Mouse (Mus musculus) neutrophil, adult 5-6 weeks (primary cell): Measurements from ENCODE around the gene Nfib. TPM values are rescaled to one million over a fixed set of nuclear protein-coding genes. Genes with fewer than 3 reads are reported as not detected.

Experiments
- ATAC-seq: fragments of 151-379, 151-347 bp; 2 replicates; pipeline ENCODE4 v1.8.0; 2017; ENCODE audit warnings: mild to moderate bottlenecking, moderate TSS enrichment; ENCODE audit not compliant: insufficient number of reproducible peaks, poor library complexity, low FRiP score, severe bottlenecking; ENCODE audit errors: extremely low read depth
- total RNA-seq: library from RNA; stranded (forward); fragments of 200-1000 nt; gene quantifications from 2 replicates; pipeline ENCODE4 v1.2.3, GENCODE M21; 2017

Nfib gene
- total RNA-seq, 1 experiment from 2014 or later, result not detected

DNA sequence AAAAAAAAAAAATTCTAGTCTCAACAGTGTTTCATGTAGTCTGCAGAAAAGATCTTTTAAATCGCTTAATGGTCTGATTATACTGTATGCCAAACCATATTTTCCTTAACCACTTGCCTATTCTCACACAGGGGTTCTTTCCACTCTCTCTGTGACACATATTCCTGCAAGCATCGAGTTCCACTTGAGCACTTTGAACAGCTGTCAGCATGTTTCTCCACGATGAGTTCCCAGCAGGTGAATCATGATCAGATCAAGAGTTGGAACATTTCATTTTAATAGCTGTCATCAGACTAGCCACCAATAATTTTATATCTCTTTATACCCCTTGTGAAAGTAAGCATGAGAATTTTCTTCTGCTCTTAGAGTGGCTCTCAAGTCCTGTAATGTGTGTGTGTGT lies 151.9 kb downstream of the Nfib start:
- no peak for ATAC-seq

DNA sequence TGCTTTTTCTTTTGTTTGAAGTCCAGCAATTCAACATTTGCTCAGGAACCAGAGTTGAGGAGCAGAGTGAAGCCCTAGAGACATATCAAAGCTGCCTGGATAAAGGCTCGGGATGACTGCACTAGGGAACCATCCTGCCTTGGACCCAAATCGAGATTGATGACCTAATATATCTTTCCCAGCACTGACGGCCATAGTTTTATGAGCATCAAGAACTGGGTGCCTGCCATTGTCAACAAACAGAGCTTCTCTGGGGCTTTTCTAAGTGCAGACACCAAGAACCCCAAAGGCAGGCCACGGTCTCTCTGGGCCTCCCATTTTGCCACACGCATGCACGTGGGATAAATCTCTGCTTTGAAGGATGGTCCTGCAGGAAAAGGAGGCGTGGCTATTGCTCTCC lies 153.3 kb downstream of the Nfib start:
- no peak for ATAC-seq

DNA sequence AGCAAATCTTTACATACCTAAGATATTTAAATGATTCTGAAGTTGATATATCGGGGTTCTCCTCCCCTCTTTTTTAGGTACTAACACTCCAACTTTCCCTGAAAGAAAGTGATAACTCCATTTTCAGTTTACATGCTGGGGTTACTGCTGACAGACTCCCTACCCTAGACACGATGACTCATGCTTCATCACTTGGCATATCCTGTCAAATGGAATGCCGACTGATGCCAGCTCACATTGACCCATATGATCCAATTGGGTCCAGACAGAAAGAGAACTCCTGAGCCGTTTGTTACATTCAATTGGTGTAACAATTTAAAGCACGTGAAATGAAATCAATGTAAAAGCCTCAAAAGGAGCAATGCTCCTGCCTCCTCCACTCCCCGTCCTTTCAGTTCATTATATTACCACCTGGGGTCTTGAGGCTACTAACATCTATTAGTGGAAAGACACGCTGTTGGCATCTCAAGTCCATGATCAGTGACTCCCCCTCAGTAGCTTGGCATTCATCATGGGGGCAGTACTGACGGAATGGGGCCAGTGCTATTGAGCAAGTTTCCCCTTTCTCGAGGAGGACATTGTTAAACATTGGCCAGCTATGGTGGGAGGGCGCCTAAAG lies 155.7 kb downstream of the Nfib start:
- ATAC-seq, result no peak

DNA sequence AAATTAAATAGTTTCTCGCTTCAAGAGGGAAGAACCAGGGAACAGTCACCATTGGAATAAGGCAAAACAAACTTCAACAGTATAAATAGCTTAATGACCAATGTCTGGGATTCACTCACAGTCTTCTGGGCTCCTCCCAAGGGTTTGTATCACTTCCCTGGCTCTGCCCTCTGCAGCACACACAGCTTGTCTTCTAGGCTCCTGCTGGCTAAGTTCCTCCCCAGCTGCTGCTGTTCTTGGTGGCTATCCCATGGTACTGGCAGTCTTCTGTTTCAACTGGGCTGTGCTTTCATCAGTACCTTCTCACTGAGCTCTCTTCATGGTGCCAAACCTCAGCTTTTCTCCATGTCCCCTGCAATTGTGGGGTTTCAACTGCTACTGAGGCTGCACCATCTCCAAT lies 157.3 kb downstream of the Nfib start:
- ATAC-seq, result no peak

DNA sequence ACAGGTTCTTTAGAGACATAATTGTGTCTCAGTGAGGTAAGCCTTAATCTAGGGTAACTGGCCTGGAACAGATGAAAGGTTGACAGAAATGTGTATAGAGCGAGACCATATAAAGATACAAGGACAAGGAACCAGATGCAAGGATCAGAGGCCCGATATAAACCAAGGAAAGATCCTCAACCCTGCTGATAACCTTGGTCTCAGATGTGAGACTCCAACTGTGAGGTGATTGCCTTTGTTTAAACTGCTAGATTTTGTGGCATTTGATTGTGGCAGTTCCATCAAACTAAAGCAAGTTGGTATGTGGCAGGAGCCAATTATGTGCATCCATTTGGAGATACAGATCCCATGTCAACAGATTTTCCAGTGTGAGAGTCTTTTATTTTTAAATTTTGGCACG lies 161.6 kb downstream of the Nfib start:
- no peak for ATAC-seq

DNA sequence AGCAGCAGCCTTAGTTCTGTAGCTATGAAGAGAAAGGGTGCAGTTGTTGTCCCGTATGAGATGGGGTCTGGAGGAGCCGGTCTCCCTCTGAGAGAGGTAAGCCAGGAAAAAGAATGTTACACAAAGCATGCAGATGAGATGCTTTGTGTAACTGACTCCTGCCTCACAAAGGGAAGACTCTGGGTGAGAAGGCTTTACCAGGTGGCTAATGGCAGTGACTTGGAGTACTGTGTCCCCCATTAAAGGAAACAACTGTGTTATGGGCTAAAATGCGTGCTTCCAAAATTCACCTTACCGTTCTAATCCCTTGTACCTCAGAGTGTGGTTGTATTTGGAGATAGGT lies 162.2 kb downstream of the Nfib start:
- no peak for ATAC-seq

DNA sequence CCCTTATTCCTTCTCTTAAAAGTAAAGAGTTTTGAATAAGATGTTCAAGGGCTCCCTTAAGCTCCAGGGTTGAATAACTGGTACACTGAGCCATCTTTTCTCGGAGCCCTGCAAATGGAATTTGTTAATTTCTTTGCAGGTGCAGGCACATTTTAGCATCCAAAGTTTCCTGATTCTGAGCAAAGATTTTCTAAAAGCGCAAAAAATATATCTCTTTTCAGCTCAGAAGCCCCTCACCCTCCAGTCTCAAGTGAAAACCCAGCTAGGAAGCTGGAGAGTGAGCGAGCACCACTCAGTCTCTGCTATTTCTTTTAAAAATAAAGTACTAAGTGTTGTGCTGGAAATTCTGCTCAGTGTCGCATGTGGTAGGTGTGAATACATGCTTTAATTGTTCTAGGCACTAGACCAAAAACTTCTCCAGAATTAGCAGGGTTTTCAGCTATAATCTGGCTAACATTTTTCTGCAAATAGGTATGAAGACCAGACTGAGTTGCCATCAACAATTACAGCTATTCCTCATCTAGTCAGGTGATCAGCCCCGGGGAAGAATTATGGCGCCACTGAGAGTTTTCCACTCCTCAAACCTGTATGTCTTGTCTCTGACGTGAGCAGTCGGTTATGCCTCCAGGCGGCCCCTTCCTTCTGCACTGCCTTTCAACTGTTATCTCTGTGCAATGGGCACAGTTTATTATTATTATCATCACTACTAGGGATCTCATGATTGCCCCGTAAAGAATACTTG lies 162.7 kb downstream of the Nfib start:
- ATAC-seq, result no peak

DNA sequence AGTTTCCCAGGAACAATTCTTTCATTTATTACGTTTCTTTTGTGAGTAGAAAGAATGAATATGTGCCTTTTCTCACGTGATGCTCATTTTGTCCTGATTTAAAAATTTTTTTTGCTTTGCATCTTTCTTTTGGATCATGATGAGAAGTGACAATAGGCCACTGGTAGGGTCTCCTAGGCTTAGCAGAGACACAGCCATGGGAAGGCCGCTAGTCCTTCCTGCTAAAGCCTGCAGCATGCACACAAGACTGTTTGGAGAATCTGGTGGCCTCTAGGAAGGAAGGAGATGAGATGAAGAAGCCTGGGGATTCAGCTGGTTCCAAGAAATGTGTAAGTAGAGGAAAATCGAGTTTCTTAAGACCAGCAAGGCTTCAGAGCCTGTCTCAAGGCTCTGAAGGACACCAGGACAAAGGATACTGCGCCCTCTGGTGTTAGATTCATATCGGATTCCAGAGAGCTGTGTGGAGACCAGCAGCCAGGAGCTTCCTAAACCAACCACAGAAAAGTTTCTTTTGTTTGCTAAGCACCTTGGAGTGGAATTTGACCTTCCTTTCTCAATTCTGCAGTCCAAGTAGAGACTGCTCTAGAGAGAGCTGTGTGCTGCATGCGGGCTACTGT lies 163.5 kb downstream of the Nfib start:
- ATAC-seq, result no peak

DNA sequence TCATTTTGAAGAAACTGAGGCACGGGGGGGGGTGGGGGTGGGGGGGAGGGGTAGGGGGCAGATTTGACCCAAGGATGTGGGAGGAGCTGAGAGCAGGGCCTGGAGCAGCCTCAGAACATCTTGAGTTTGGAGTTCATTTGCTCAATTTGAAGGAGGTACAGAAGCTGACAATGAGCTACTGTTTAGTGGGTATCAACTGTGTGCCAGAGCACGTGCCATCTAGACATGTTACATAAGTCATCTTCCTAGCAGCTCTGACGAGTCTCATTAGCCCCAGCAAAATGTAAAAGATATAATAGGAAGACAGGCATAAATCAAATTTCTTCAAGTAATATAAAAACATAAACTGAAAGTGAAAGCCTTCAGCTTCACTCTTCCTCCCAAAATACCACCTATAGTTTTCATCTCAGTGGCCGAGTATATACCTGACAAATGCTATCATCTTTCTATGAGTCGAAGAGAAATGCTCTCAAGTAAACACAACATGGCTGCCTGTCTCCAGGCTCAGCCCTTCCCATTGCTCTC lies 165.0 kb downstream of the Nfib start:
- ATAC-seq, result no peak

DNA sequence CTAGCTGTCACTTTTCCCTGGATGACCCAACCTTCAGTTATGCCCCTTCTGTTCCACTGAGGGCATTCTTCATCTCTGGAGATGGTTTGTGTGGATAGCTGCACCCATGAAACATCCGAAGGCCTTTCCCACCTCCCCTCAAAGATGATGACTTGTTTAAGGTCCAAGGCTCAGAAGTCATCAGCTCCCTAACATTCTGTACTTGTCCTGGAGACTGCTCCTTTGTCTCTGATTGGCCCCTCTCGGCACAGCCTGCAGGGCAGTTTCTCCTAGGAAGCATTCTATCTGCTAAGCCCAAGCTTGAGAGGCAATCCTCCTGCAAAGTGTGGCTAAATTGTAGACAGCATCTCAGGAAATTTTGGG lies 165.5 kb downstream of the Nfib start:
- ATAC-seq, result no peak

DNA sequence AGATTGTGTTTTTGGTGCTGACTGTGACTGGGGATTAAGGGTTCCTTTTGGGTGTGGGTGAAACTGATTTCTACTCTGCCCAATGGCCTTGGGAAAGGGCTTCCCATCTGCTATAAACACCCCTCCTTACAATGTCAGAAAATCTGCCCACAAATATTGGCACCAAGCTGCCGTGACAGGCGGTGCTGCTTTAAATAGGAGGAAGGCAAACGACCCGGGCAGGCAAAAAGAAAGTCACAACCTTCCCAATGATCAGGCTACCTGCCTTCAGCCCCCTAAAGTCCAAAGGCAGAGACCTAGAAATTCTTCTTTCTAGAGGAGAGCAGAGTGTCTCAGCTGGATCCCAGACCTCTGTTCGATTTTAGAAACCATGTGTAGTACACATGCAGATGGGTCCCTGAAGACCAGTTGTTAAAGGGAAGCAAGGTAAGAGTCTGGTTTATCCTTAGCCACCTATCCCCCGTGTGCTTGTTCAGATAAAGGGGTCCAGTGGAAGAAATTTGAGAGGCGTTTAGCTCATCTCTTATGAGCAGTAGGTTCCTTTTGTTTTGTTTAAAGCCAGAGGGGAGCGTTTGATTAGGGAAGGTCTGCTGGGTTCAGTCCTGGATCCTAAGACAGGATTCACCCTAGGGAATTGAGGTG lies 166.0 kb downstream of the Nfib start:
- ATAC-seq, result no peak

DNA sequence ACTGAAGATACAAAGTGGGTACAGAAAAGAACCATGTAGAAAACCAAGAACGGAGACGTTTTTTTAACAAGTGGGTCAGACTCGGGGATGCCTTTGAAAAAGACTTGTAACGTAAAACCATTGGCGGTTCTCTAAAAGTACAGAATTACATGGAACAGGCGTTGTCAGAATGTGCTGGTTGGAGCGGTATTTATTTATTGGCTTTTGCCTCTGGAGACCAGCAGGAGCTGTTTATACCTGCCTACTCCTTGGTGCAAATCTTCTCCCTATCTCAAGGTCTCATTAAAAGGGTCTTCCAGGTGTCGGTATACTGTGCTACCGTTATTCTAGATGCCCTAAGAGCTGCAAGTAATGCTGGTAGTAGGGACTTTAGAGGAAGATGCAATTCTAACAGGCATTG lies 166.7 kb downstream of the Nfib start:
- no peak for ATAC-seq

DNA sequence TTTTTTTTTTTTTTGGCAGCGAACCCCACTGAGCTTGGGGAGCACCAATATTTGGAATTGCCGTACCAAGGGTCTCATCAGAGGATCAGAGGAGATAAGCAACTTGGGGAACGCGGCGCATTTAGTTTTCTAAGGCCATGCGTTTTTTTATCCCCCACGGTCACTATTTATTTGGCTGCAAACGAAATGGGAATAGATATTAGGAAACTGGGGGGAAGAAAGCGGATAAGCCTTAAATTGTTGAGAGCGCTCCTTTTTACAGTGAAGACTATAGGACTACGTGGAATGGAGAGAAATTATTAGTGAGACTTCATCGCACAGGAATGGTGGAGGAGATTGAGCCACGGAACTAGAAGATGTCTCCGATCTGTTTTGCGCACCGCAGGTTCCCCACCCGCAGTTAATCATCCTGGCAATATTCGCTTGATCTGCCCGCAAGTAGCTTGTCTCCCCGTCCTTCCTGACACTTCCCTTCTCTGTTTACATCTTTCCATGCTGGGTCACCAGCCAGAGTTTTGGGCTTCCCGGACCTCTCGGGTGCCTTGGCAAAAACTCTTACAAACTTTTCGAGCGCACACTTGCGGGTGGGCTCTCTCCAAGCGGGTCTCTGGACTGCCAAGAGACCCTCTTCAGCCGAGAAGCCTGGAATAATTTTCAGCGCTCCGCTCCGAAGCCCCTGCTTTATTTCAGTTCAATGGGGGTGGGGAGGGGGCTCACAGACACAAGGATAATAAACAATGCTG lies 167.3 kb downstream of the Nfib start:
- no peak for ATAC-seq

DNA sequence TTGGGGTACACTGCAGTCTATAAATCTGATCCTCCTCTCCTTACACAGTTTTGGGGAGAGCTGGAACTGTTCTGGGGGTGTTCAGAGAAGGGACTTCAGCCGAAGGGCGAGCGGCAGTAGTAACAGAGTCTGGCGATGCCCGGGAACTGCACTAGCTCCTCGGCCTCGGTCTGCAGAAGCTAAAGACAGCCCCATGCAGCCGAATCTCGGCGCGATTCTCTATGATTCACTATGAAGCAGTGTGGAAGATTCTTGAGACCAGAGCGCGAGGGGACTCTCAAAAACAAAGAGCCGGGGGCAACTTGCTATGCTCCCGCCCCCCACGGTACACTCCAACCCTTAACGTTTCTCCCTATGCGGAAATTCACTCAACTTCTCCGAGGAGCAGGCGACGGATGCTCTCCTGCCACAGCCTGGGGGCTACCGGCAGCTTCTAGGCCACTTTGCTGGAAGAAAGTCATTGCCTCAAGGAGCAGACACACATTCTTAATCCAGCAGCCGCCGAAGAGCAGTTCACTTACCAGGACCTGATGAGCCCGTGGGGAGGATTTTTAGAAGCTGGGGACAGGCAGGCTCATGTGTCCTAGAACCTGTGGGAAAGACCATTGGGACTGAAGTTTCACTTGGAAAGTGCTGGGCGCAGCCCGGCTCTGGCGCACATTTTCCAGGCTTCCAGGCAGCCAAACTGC lies 168.1 kb downstream of the Nfib start:
- ATAC-seq, result no peak

DNA sequence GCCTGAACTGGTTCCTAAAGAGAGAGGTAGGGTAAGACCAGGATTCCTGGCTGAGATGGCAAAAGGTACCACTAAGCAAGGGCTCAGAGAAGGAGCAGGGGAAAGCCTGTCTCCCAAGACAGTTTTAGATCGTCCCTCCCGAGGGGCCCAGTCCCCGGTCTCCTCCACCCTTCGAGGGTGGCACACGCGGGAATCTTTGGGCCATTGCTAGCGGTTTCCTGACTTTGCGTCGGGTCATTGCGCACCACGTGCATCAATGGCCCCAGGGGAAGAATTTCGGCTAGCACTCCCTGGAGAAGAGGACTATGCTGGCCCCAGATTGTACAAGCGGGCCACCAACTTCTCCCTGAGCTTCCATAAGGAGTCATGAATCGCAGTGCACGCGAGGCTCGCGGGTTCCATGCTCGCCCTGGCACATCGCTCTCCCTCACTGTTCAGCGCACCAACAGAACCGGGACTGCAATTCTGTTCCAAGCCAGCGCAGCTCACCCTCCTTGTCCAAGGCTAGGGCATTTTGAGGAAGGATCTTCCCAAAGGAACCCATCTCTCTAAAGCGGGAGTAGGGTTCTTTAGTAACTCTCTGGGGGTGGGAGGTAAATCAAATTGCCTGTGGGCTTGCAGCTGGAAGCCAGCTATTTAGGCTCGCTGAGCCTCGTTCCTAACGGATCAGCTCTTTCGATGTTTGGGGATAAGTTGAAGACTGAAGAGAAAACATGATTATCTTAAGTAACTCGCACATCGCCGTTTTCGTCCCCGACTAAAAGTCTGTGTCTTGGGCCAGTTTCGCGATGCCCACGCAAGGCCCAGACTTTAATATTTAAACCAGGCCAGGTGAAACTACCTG lies 168.9 kb downstream of the Nfib start:
- ATAC-seq, result no peak

DNA sequence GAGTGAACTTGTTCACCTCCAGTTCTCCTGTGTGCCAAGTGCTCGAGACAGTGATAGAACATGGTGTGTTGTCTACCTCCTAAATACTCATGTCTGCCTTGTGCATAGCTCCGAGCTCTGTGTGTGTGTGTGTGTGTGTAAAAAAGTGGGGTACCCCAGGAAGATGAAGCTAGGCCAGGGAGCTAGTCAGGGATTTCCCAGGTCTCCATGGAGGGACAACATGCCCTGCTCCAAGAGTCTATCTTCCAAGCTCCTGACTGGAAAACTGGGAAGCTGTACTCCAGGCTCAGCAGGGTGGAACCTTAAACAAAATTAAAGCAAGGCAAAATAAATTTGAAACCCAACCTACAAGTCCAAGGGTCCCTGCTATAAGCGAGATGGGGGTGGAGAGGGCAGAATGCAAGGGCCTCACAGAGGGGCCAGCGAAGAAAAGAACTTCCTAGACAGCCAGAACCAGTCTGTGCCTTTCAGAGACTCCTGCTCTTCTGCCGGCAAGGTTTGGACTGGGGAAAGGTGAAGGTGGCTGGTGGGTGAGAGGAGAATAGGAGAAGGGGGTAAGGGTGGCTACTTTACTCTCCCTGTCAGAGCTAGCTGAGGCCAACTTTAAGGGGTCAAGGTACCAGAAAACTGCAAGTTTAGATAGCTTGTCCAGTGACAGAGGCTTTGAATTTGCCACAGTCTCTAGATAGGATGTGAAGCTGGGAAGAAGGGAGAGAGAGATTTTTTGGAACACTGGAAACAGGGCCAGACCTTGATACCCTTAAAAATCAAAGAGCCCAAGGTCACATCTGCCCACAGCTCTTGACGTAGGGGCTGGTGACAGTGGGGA lies 169.7 kb downstream of the Nfib start:
- no peak for ATAC-seq

DNA sequence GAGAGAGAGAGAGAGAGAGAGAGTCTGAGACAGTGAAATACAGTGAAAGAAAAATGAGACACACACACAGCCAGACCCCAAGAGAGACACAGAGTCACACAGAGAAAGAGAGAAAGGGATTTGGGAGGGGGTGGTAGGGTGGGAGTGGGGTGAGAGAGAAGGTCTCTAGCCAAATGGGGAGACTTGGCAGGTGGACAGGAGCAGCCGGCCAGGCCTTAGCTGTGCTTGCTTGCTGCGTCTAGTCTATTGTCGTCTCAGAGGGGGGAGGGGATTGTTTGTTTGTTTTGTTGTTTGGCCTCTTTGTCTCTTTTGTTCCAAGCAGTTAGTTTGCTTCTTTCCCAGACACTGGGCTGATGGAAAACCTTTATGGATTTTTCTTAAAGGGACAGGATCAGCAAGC lies 172.3 kb downstream of the Nfib start:
- no peak for ATAC-seq
